Mouse (Mus musculus) embryo, embryonic 9.5 days (tissue): Measurements from ENCODE around the gene Sfn.
A peak's percentile ranks its signal among the peaks of the same experiment; 100 is the strongest.

Experiments used
- DNase-seq: peaks from one replicate; pipeline ENCODE4 v3.0.0-alpha.2; 2017; ENCODE audit errors: extremely low spot score

Sfn gene

GRCm38 (mm10) chr4:133577983-133578382 is 24.0 kb downstream of the Sfn start:
- no peak for DNase-seq

GRCm38 (mm10) chr4:133574843-133575202 is 27.1 kb downstream of the Sfn start:
- DNase-seq, result no peak

DNA sequence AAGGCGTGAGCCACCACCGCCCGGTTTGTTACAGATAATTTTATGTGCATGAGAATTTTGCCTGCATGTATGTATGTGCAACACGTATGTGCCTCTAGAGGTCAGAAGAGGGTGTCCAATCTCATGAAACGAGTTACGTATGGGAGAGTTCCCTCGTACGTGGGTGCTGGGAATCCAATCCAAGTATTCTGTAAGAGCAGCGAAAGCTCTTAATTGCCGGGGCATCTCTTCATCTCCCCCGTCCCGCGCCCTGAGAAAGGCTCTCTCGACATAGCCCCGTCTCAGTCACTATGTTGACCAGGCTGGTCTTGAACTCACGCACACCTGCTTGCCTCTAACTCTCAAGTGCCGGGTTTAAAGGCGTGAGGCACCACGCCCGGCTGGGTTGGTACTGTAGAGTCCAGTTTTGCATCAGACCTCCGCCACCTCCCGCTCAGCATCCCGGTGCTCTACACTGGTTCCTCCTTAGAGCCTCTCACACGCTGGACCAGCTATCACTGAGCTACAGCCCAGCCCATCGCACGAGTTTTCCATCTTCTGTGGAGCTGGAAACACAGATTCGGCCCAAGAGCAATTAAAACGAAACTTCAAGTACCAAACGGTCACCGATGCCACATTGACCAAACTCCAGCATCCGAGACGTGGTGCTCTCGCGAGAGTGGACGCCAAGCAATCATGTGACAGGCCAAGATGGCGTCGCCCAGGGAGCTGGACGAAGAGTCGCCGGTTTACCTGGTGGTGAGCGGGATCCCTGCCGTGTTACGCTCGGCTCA is 27.7 kb downstream of the Sfn start, which contains the start of gene Gpatch3:
Gene Gpatch3, plus strand, starts transcription at position 676 of the 773 bp plus-strand sequence.
- DNase-seq, result peak; percentile 87

GRCm38 (mm10) chr4:133570066-133570466 is 31.9 kb downstream of the Sfn start:
- no peak for DNase-seq

GRCm38 (mm10) chr4:133569291-133570065 is 32.5 kb downstream of the Sfn start:
- DNase-seq, result no peak

GRCm38 (mm10) chr4:133567251-133567650 is 34.7 kb downstream of the Sfn start:
- no peak for DNase-seq

DNA sequence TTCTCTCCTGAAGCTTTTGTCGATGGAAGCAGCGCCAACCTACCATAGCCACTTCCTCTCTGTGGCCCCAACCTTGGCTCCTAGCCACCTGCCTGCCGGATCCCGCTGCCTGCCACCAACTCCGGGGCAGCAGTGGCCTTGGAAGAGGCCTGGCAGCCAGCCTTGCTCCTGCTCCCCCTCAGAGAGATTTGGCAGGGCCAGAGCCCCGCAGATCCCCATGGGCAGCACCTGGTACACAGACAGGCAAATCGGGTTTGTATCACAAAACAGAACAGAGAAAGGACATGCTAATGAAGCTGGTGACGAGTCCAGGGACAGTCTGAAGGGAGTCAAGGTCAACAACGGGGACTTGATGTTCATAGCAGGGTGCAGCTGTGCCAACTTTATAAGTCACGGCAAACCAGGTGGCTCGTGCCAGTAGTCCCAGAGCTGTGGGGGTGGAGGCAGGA is 38.8 kb downstream of the Sfn start:
- no peak for DNase-seq

DNA sequence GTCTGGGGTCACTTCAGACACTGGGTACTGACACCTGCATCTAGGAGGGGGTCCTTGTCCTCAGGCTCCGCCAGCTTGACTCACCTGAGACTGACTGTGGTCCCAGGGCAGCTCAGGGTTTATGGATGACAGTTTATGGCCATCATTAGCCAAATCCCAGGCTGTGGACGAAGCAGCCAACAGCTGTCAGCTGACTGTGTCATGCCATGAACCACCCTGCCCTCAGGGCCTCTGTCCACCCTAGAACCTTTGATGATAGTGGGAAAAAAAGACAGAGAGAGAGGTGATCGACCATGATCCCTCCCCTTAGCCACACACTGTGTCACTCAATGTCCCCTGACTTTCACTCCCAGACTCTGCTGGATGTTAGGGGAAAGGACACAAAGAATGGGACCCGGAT is 40.3 kb downstream of the Sfn start:
- no peak for DNase-seq

DNA sequence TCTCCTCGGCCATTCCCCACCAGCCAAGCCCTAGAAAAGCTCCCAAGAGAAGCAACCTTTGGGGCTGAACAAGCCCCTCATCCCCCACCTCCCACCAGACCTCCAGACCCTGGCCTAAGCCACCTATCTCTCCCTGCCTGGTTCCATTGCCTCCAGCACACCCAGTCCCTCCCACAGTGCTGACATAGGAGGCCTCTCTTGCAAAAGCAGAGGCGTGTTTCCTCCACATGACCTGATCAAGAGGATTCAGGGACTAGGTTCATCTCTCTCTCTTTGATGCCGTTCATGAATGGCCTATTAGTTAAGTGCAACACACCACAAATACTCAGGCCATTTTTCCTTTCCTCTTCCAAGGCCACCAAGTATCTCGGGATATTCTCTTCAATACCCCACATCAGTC is 42.1 kb downstream of the Sfn start:
- no peak for DNase-seq

GRCm38 (mm10) chr4:133557041-133557717 is 44.8 kb downstream of the Sfn start:
- peak; percentile 66 for DNase-seq

GRCm38 (mm10) chr4:133553448-133554330 is 48.3 kb downstream of the Sfn start:
- no peak for DNase-seq

DNA sequence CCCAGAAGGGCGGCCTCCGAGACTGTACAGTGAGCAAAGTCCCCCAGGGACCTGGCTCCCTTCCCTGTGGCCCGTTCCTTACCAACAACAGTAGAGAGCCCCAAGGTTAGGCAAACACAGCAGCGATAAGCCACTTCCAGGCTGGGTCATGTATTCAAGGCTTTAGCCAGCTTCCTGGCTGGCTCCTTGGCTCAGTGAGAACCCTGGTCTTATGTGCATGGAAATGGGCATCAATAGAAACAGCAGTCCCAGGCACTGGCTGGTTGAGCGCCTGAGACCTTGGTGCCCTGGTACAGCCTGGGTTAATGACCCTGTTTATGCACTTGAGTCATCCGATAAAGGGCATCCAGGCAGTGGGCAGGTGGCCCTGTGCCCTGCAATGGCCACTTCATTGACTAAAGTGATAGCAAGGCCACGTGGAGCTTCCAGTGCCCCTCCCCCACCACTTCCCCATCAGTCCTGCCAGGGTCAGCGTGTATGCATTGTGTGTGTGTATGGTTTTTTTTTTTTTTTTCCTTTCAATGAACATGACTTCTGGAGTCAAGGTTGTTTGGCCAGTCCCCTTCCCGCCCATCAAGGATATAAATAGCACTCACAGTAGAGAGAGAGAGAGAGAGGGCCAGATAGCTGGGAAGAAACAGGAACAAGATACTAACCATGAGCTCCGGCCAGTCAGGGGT is 49.1 kb downstream of the Sfn start, which contains the start of gene Nr0b2:
Gene Nr0b2, plus strand, starts transcription at position 609 of the 680 bp plus-strand sequence.
- no peak for DNase-seq

GRCm38 (mm10) chr4:133552029-133552428 is 49.9 kb downstream of the Sfn start:
- DNase-seq, result no peak
